Mouse (Mus musculus) spleen, adult 2 months (tissue): Measurements from ENCODE around the gene Arl2bp.

Source experiments
- CTCF ChIP-seq: fragments of 200-500 bp; IDR thresholded peaks from 2 replicates; pipeline ENCODE4 v1.5.1; 2011; ENCODE audit warnings: mild to moderate bottlenecking, inconsistent platforms; ENCODE audit not compliant: insufficient read depth, insufficient read length, insufficient replicate concordance; ENCODE audit errors: extremely low read depth
- POLR2A ChIP-seq: fragments of 200-500 bp; IDR thresholded peaks from 2 replicates; pipeline ENCODE4 v1.6.1; 2011; ENCODE audit warnings: low read depth, low read length, inconsistent platforms

DNA sequence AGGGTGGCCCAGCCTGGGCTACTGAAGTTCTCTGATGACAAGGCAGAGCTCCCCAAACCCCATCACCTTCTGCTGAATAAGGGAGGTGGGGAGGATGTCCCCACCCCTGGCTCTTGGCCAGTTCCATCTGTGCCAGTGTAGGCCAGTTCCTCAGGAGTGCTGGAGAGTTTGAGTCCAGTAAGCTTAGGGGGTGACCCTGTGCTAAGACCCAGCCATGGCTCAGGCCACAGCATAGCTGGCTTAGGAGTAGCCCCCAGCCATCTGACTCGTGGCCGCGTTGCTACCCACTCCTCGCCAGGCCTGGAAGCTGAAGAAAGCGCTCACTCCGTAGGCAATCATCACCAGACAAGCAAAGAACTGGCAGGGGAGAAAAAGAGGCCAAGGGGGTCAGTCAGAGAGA is 9.5 kb downstream of the Arl2bp start:
- TF ChIP-seq POLR2A (no peak), CTCF (no peak)
